Mouse (Mus musculus) T-helper 1 cell (primary cell): Measurements from ENCODE around the gene Them4.
"Not testable (repeated sequence)": the region's sequence is repeated elsewhere in the genome, so short reads cannot be mapped to it uniquely, and the experiment has no call there.

ENCODE experiments used
- in situ Hi-C: fragments of 300-600 bp; cut with MboI, MseI; formaldehyde crosslinking; loops from one replicate; pipeline ENCODE4 v1.15.1; 2025; ENCODE audit warnings: high pct_unique_total_duplicates

Gene Them4

DNA sequence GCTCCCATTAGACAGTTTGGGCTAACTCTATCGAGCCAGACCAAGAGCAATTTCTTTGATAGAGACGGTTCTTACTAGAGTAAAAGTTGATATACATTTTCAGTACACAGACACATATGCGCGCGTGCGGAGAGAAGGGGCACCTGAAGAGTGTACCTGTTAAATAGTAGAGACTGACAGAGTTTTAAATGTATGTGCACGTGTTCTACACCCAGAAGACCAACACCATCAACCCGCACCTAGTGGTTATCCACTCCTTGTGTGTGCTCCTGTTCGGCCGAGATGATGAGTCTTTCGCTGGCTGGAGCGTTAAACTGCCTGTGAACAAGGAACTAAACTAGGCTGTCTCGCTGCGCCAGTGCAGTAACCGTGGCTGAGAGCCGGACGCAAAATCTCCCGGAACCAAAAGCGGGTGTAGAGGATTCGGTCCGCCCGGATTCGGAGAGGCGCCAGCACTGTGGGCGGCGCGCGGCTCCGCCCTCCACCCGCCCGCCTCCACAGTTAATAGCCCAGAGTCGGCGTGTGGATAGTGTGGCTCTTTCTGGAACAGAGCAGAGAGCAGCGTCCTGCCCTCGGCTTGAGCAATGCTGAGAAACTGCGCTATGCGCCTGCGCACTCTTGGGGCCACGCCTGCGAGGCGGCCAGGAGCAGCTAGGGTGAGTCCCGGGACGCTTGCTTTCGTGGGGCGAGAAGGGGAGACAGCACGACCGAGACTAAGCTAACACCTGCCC lies at the start of gene Them4:
Them4 (plus strand) TSS at position 457 of the 731 bp plus-strand sequence.
- in situ Hi-C loops = no loop called here

DNA sequence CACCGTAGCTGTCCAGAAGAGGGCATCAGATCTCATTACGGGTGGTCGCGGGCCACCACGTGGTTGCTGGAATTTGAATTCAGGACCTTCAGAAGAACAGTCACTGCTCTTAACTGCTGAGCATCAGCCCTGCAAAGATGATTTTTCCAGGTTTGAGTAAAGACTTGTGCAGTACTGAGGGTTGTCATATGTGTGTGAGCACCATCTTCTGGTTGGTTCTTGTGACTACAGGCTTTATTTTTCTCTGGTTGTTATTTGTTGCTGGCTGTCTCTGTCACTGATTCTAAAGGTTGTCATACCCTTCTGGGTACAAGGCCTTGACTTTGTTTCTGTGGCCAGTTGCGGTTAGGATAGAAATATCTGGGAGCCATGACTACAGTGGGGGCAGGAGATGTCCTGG lies 49.3 kb upstream of the Them4 start:
- in situ Hi-C loops = no loop called here

DNA sequence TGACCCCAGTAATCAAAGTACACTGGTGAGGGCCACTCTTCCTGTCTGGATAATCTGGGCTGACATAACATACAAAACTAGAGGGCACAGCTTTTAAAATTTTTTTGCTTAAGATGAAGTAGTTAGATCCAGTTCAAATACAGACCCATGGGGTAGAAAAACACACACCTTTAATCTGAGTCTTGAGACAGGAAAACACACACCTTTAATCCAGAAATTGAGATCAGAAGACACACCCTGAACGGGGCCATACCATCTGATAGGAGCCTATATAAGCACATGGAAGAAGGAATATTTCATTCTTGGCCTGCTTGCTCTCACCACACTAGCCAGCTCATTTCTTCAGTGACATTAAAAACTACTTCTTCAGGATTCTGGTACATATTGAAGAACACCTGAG lies 46.2 kb upstream of the Them4 start, which contains the start of gene Gm4778:
Gm4778 (plus strand) TSS at position 301 of the 400 bp plus-strand sequence.
- in situ Hi-C loops = not testable (repeated sequence)

DNA sequence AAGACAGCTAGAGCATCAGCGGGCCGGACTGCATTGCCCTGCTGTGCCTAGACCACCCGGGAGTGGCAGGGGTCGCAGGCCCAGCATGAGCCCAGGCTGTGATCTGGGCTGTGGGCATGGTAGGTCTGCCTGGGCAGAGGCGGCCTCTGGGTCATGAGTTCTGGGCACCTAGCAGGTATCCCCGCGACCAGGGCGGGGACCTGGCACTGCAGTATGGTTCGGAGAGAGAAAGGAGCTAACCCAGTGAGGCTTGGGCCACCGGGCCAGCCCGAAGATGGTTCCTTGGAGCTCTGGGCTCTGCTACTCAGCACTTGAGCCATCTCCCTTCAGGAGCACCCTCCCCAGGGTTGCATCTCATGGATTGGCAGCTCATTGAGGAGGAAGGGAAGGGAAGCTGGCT lies 33.9 kb upstream of the Them4 start:
- in situ Hi-C loops = no loop called here

DNA sequence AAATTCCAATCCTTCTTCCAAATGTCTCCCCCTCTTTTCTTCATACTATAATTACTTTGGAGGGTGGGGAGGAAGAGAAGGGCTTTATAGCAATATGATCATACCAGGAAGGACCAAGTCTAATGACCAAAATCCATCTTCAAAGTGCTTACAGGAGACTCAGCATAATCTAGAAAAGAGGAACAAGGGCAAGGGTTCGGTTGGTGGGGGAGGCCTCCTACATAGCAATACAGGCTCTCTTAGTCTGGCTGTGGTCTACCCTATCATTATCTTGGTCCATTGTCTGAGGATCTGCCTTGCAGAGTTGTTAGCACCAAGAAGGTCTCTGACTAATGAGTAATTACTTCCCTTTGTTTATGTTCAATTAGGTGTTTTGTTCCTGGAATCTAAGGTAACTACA lies 4.4 kb upstream of the Them4 start:
- in situ Hi-C loops = no loop called here

DNA sequence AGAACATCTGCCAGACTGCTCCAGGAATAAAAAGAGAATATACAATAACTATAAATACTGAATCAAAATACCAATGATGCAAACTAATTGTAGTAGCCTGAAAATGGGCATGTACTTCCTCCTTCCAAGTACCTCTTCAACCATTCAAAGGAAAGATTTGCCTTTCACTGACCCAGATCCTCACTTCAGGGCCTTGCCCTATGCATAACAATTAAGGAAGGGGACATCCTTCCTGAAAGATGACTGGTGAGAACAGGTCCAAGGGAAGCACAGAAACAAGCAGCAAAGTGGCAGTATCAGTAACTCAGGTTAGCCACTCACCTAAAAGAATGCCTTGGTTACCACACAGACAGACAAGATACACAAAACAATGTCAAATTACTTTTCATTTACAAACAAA lies 2.9 kb upstream of the Them4 start:
- in situ Hi-C loops = no loop called here

DNA sequence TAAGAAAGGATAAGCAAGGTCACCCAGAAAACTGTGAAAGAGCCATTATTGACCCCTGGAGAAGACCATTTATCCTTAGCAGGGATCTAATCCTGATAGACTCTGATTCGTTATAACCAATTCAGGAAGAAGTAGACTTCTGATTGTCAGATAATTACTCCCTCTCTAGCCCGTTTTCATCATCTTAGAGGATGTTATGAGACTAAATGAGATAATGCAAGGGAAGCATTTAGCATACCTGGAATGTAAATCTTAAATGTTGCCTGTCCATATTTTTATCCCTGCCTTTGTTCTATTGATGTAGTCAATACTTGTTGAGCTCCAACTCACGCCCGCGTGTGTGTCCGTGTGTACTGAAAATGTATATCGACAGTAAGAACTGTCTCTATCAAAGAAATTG lies 602 bp downstream of the Them4 start:
- in situ Hi-C loops = no loop called here

DNA sequence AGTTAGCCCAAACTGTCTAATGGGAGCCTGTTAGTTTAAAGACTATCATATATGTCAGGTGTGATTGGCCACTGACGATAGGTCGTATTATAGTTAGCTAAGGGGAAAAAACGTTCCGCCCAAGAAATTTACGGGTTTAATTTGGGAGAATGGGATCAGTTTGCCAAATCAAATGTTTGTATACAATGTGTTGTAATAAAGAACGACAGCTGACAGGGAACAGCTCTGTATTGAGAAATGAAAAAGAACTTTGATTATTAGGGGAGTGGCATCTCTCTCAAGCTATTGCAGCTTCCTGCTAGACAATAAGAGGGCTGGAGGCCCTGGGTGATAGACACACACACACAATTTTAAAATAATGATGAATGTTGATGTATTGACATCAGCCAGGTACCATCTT lies 1.0 kb downstream of the Them4 start:
- in situ Hi-C loops = no loop called here

DNA sequence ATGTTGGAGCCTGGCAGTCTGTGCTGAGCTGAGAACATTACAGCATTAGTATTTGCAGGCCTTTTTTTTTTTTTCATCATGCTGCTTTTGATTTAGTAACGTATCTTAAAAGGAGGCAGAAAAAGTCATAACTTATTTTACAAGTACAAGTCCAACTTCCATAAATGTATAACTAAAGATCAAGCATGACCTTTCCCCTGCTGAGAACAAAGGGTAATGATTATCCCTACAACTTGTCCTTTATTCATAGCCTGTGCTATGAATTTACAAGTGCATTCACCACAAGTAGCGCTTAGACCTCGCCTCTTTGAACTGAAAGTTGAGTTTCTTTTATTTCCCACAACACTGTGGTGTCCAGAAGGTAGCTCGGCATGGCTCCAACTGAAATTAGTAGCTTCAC lies 1.5 kb downstream of the Them4 start:
- in situ Hi-C loops = no loop called here

DNA sequence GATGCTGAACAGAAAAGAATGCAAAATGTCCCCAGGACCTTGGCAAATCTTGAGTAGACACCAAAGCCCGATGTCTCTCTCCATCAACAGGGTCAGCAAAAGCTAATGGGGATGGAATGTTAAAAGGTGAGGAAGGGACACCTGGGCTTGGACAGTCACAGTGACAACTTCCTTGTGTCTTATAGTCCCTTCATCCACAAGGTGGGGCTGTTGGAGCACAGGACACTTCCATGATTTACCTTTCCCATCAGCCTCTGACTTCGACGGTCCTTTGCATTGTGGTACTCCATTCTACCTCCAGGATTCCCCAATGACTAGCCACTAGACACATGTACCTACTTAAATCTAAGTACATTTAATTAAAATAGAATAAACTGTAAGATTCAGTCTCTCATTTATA lies 18.8 kb downstream of the Them4 start:
- in situ Hi-C loops = no loop called here

DNA sequence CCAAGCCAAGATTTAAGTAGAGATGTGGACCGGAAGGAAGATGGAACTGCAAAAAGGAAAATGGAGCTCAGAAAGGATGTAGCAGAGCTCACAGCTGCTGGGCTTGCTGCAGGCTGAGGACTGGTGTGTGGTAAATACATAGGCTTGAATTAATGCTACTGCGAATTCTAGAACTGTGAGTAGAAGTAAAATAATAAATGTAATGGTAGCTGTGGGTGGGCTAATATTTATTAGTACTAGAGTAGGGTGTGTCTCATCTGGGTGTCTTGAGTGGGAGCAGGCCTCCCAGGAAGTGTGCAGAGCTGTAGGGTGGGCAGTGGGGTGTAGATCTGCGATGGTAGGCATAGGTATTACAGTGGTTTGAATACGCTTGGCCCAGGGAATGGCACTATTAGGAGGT lies 24.6 kb downstream of the Them4 start:
- in situ Hi-C loops = no loop called here

DNA sequence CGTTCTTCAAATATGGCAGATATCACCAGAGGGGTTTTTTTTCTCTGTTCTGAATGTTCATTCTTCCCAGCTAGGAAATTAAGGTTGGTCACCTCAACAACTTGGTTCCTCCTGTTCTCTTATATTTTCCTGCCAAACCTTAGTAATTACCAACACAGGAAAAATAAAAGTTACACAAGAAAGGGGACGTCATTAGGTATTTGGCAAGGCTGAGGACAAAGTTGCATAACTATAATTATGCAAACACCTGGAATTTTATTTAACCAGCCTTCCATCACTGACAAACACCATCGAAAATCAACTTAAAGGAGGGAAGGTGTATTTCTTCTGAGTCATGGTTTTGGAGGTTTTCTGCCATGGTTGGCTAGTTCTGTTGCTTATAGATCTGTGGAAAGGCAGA lies 28.6 kb downstream of the Them4 start:
- in situ Hi-C loops = no loop called here

DNA sequence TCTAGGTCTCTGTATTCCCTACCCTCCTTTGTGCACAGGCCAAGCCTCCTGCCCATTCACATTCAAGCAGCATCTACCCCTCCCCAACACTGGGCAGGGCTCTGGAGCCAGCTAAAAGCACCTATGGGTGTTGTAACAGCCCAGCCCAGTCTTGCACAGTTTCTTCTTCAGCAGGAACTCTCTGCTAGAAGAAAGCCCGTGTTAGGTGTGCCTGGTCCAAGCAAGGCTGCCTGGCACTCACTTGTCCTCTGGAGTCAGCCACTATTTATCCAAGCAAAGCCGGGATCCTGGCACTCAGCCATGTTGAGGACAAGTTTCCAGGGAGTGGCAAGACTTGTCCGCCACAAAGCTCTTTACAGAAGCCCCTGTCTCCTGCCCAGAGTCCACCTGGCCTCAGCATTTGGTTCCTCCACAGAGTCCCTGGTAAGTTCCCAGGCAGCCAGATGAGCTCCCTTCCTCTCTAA lies 32.1 kb downstream of the Them4 start, which contains the start of gene Them5:
Them5 (plus strand) TSS at position 141 of the 464 bp plus-strand sequence.
- in situ Hi-C loops = no loop called here

DNA sequence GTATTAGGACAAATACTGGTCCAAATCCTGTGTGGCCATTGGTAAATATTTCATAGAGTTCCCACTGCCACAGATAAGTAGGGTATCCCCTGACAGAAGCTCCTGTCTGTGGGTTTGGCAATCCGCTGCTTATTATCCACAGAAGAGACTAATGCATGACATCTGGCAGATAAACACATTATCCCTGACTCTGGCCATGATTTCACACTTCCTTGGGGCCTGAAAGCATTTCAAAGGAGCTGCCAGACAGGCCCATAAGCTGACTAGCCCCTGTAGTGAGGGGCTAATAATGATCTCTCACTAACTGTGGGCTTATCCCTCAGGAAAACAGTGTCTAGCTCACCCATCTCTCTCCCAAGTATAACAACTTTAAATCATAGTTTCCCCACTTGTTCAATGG lies 32.7 kb downstream of the Them4 start:
- in situ Hi-C loops = no loop called here

DNA sequence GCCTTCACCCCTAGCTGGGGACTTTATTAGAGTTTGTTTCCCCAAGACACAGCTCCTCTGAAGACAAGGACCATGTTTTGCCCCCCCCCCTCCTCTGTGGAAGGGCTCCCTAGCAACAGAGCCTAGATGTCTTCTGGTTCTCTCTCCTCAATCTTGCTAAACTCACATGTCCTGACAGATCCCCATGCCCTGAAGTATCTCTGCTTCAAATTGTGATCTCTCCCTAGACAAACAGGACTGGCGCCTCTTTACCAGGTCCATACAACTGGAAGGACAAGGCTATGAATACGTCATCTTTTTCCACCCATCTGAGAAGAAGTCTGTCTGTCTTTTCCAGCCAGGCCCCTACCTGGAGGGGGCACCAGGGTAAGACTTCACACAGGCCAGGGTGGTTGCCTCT lies 34.3 kb downstream of the Them4 start:
- in situ Hi-C loops = no loop called here

DNA sequence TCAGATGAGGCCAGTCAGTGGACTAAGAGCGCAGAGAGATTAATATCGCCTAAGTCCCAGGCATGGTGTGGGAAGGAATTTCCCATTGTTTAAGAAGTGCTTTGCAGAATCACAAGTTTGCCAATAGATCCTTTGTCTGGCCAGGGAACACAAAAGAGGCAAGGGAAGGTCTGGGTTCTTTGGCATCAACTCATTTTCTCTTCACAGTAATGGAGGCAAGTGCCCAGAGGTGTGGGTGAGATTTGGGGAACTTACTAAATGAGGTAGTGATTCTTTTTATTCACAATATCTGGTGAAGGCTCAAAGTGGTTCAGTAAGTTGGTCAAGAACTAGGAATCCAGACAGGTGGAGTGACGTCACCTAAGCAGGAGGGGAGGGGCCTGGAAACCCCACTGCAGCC lies 35.0 kb downstream of the Them4 start:
- in situ Hi-C loops = no loop called here

DNA sequence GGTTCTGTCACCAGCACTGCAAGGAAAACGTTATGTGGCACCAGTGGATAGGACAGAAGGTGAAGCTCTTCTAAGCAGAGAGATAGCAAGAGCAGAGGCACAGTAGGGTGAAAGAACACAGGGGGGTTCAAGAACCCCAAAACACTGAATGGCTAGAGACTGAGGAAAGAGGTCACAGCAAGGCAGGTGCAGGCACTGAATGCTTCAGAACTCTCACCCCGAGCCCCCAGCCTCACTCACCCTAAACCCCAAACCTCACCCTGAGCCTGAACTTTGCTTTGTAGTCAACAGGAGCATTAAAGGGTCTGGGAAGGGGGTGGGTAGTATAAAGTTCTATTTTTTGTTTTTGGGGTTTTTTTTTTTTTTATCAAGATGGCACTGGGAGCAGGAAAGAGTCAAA lies 38.3 kb downstream of the Them4 start:
- in situ Hi-C loops = no loop called here

DNA sequence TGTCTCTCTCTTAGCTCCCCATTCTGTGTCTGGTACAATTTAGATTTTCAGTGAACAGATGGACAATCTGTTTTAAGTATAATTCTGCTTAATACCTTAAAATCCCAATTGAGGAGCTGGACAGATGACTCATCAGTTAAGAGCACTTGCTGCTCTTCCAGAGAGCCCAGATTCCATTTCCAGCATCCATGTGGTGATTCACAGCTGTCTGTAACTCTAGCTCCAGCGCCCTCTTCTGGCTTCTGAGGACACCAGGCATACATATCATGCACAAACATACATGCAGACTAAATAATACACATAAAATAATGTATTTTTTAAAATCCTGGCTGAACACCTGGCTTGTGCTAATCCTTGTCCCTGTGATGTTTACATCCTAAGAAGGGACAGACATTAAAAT lies 50.9 kb downstream of the Them4 start:
- in situ Hi-C loops = no loop called here

DNA sequence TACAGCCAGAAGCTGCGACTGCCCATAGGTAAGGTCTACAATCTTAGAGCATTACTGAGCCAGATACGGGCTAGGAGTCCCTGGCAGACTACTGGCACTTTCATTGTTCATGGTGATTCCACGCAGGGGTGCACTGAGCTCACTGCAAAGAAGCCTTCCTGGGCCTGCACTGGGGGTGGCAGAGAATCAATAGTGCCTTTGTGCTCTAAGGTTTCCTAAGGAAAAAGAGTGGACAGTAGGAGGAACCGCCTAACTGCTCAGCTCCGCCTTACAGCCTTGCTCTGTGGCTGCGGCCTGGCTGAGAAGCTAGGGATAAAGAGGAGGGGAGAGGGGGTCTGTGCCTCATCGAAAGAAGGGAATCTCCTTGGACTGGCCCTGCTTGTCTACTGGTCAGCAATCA lies 52.2 kb downstream of the Them4 start, which contains the start of gene C2cd4d:
C2cd4d (plus strand) TSS at position 301 of the 400 bp plus-strand sequence.
- in situ Hi-C loops = no loop called here

DNA sequence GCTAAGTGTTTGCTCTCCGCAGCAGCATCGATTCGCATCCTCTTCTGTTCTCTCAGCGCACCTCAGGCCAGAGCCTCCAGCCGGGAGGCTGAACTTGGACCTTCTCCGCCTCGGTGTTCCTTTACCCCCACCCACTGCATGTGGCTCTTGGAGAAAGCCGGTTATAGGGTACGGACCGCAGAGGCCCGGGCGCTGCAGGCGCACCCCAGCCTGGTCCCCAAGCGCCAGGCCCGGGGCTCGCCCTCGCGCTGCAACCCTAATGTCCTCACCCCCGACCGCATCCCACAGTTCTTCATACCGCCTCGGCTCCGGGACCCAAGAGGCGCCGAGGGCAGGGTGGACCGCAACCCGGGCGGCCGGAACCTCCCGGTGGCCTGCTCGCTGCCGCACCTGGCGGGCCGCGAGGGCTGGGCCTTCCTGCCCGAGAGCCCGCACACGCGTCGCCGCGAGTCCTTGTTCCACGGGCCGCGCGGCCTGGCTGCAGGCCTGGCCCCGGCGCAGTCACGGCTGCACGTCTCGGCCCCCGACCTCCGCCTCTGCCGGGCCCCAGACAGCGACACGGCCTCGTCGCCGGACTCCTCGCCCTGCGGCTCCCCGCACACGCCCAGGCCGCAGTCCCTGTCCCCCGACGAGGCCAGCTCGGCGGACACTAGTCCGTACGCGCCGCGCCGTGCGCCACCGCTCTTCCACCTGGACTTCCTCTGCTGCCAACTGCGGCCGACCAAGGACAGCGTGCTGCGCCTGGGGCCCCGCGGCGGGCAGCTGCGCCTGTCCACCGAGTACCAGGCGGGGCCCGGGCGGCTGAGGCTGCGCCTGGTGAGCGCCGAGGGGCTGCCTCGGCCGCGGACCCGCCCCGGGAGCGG lies 53.6 kb downstream of the Them4 start:
- in situ Hi-C loops = no loop called here

DNA sequence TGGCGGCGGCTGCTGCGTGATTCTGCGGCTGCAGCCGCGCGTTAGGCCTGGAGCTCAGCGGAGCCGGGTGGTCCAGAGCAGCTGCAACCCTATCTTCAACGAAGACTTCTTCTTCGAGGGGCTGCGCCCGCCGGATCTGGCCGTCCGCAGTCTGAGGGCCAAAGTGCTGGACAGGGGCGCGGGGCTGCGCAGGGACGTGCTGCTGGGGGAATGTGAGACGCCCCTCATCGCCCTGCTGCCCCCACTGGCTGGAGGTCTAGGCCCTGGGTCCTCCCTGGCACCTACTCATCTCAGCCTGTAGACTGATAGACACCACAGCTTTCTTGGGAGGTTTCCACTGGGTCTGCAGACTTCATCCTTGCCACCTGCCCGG lies 54.3 kb downstream of the Them4 start:
- in situ Hi-C loops = no loop called here

DNA sequence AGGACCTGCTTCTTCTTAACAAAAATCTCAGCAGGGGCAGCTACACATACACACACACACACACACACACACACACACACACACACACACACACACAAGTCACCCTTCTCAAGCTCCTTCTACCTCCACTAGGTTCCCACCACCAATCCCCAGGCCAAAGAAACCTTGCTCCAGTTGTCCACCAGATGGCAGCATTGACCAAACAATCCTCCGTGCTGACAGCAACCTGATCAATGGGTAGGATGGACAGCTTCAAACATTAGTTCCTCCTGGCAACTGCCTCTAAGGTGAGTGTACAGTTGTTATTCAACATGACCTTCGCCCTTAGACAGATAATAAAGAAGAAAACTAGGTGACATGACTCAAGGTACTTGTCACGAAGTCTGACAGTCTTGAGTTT lies 56.9 kb downstream of the Them4 start:
- in situ Hi-C loops = no loop called here

DNA sequence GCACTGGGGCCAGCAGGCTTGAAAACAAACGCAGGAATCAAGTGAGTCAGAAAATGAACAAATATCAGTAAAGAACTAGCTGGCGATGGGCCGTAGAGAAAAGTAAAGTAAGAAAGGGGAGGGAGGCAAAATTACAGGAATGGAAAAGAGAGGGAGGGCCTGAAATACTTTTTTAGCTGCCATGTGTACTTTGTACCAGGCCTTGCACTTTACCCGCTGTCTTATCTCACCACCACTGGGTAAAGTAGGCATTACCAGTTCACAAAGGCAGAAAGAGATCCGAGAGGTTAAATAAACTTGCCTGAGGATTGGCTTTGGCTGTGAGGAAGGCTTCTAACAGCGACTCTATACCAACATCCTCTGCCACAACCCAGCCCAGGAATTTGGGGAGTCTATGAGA lies 57.6 kb downstream of the Them4 start:
- in situ Hi-C loops = no loop called here
